Mouse (Mus musculus): ENCODE results near the gene Ube2i. TPM values are rescaled to one million over a fixed set of nuclear protein-coding genes. Genes with fewer than 3 reads are reported as not detected.

Gene Ube2i
- 100 to 1,000 TPM; 207 to 260 TPM for total RNA-seq (2021)
- long read RNA-seq, experiment 1, transcript Ube2i-211 (7 exons, 890 nt), result minor isoform, 8 of 138 reads
- long read RNA-seq, experiment 1, transcript Ube2i-213 (7 exons, 824 nt), result major isoform, 102 of 138 reads
- long read RNA-seq, experiment 1, partial matches to known transcripts, result 9 of 138 reads
- long read RNA-seq, experiment 1, other reads (novel, unspliced or antisense), result 13 of 138 reads
- long read RNA-seq, experiment 2, transcript Ube2i-211 (7 exons, 890 nt), result minor isoform, 20 of 424 reads
- long read RNA-seq, experiment 2, transcript Ube2i-213 (7 exons, 824 nt), result major isoform, 311 of 424 reads
- long read RNA-seq, experiment 2, transcript Ube2i-208 (8 exons, 1,286 nt), result minor isoform, 6 of 424 reads
- long read RNA-seq, experiment 2, partial matches to known transcripts, result 51 of 424 reads
- long read RNA-seq, experiment 2, other reads (novel, unspliced or antisense), result 26 of 424 reads

DNA sequence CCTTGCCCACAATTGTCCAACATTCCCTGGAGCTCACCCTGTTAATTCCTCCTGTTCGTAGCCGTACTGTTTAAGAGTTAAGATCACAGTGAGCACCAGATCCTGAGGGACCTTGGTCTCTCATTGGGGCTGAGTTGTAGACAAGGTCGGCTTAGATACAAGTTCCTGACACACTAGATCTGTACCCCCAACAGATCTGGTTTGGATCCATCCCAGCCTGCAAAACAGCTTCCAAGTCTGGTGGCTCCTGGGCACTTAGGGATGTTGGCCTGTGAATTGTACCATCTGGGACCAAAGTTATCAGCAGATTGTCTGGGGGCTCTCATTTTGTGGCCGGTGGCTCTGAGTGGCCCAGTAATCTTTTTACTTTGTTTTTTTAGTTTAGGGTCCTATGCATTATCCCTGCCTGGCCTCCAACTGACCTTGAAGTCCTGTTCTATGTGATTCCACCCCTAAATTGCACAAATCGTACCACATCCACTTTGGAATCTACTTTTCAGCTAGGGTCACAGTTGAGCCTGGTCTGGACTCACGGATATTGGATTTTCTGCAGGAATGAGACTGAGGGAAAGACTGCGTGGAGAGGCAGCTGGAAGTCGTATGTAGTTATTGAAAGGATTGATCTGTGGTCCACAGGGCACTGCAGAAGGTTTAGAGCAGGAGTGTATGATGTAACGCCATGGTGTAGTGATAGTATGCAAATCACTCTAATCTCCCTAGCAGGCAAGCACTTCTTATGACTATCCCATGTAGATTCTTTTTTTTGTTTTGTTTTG, at the start of gene Ube2i:
Gene Ube2i, minus strand, starts transcription at position 52 of the 776 bp plus-strand sequence.
- DNase-seq (ENCODE audit: low spot score in 2 of 2), result no peak

DNA sequence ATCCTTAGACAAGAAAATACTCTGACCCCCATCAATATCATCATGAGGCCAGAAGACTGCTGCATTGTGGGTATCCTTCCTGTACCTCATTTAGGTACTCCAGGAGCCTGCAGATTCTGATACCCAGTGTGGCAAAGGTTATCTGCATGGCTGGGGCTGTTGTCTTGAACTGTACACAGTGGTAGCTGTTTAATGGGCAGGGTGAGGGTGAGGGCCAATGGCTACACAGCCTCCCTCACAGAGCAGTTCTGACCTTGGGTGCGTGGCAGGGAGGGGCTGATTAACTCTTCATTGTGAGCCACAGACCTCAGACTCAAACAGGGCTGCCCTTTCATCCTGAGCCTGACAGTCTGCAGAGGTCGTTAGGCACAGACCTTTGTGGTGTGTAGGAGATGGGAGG, 48.5 kb upstream of the Ube2i start:
- no peak for DNase-seq (ENCODE audit: low spot score in 2 of 2)

GRCm38 (mm10) chr17:25320819-25321218, 46.4 kb upstream of the Ube2i start:
- DNase-seq (ENCODE audit: low spot score in 2 of 2), result no peak

GRCm38 (mm10) chr17:25318354-25318753, 43.9 kb upstream of the Ube2i start, which contains the start of gene Prss29:
TSS of gene Prss29 (plus strand) at chr17:25318654.
- no peak for DNase-seq (ENCODE audit: low spot score in 2 of 2)

DNA sequence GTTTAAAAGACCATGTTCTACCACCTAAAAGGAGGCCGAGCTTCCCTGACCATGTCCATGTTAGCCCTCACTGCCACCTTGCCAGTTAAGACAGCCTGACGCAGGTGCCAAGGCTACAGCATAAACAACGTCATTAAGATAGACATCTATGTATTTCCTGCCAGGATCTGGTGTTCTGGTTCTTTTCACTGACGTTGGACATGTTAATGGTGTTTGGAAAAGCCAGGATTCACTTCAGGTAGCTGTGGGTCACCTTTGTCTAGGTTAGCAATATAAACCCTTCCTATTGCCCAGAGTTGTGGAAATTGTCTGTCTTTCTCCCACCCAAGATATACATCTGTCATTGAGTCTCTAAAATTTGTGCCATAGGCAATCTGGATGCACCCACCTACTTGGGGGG, 33.9 kb upstream of the Ube2i start, which contains the start of gene Prss28:
Gene Prss28, plus strand, starts transcription at position 301 of the 400 bp plus-strand sequence.
- DNase-seq (ENCODE audit: low spot score in 2 of 2), result no peak

GRCm38 (mm10) chr17:25298094-25298493, 23.7 kb upstream of the Ube2i start, which contains the start of gene Prss34:
TSS of gene Prss34 (plus strand) at chr17:25298394.
- DNase-seq (ENCODE audit: low spot score in 2 of 2), result no peak

- no peak for DNase-seq (ENCODE audit: low spot score in 2 of 2)
These were observed 19.7 kb upstream of the Ube2i start for GRCm38 (mm10) chr17:25294111-25294510.

DNA sequence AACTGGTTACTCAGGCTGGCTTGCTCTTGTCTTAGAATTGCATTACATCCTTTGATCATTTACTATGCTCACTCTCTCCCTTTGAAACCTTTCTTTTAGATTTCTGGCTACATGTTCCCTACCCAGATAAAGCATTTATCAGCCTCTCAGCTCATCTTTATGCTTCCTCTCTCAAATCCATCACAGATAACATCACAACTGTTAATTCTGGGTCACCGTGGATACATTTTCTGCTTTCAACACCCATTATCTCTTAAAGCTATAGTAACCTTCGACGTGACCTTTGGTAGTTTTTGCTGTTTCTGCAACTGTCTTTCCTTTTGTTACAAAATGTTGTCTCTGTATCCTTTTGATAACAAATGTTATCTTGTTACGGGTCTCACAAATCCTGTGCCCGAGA, 19.1 kb upstream of the Ube2i start:
- no peak for DNase-seq (ENCODE audit: low spot score in 2 of 2)

DNA sequence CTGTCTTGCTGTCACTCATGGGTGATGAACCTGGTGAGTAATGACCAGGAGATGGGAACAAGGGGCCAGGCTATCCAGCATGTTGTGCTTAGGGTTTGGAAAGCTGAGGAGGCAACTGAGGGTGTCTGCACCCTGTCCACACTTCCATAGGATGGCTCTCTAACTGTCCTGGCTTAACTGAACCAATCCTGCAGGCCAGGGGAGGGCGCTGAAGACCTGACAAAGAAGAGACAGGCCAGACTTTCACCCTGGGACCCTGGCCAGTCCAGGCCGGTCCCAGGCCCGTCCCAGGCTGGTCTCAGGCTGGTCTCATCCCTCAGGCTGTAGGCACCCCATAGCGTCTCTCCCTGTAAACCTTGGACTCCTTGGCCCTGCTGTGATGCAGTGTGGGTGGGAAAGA, 16.0 kb upstream of the Ube2i start:
- DNase-seq (ENCODE audit: low spot score in 2 of 2), result no peak

- peak; percentile 41 to 48 for DNase-seq (ENCODE audit: low spot score in 2 of 2)
These were observed 14.4 kb upstream of the Ube2i start for GRCm38 (mm10) chr17:25288842-25289241.

DNA sequence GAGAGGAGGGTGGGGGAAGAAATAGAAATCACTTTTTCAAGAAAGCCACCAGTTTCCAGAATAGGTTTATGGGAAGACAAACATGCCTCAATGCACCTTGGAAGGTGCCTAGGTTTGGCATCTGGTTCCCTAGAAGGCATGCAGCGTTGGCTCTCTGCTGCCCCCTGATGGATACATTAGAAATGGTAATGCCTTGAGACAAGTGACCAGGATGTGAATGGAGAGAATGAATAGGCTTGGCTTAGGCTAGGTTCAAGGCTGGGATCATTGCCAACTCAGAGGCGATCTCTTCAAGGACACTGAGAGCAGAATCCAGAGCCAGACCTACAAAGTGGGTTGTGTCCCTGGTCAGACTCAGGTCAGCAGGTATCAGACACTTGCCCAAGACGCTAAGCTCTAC, 10.6 kb upstream of the Ube2i start:
- DNase-seq (ENCODE audit: low spot score in 2 of 2), result peak; percentile 67 to 71

DNA sequence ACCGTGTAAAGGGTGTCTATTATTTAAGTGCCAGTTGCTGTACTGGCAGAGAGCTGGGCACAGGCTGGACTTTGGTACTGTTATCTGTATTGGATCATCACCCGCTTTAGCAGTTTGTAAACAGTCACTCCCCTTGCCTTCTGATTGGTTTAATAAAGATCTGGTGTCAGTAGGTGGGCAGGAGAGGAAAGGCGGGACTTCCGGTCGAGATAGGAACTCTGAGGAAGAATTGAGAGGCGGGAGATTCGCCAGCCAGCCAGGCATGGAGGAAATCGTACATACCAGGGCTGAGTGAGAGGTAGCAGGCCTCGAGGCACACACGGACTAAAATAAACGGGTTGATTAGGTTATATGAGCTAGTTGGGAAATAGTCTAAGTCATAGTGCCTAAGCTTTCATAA, 7.7 kb upstream of the Ube2i start:
- peak; percentile 38 to 43 for DNase-seq (ENCODE audit: low spot score in 2 of 2)

GRCm38 (mm10) chr17:25275833-25276232, 1.4 kb upstream of the Ube2i start:
- DNase-seq (ENCODE audit: low spot score in 2 of 2), result no peak

DNA sequence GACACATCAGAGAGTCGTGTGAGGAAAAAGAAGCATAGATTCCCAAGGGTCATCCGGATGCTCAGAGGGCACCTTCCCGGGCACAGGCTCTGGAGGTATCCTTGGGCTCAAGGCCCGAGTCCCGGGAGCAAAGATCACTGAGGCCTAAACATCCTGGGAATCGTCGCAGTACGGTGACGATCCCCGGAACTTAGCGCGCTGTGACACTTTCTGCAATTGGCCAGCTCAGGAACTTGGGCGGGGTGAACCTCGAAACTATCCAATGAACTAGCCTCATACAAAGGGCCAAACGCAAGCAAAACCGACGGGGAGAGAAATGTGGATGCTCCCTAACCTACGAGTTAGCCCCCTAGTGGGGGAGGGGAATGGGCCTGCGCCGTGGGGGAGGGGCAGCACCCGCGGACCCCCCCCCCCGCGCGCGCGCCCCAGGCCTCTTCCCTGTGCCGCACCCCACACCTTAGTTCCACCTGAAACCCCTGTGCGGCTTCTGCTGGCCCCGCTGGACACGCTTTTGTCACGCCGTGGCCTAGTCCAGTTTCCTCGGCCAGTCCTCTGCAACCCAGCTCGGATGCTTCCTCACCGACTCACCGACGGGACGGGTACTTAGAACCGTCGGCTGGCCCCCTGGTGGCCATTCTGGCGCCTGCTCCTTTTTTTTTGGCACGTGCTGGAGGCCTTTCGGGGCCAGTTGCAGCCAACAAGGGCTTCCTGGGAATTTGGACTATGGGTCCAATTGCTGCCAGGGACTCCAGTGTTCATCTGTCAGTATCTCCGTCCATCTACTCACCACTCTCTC, 518 bp downstream of the Ube2i start:
- DNase-seq (ENCODE audit: low spot score in 2 of 2), result peak; percentile 91 to 94

GRCm38 (mm10) chr17:25272951-25273705, 1.3 kb downstream of the Ube2i start:
- peak; percentile 84 to 87 for DNase-seq (ENCODE audit: low spot score in 2 of 2)

DNA sequence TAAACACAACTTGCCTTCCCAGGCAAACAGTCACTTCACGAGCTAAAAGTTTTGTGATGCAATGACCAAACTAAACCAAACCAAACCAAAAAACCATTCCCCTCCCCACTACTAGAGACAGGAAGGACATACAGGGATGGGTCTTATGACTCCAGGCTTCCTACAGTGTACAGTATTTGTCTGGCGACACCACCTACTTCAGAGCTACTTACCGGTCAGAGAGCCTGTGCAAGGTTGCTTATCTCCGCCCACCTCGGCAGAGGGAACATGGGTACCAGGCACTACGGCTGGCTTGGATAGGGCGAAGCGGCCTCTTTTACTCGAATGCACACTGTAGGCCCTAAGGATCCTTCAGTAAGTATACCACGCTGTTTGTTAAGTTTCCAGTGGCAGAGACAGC, 2.1 kb downstream of the Ube2i start:
- no peak for DNase-seq (ENCODE audit: low spot score in 2 of 2)

DNA sequence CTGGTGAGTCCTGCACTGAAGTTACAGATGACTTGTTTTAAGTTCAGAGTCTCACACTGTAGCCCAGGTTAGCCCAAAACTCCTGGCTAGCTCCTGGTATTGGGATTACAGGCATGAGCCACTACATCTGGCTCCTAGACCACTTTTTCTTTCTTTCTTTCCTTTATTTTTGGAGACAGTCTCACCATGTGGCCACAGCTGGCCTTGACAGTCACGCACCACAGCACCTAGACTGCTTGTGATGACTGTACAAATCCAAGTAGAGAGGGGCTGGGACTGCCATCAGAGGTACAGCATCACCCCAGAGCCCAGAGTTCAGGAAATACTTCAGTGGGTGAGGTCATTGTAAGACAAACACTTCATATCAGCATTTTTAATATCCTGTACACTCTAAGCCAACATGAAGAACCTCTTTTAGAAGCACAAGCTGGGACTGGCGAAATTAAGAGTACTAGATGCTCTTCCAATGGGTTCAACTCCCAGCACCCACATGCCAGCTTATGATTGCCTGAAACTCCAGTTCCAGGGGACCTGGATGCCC, 3.6 kb downstream of the Ube2i start:
- no peak for DNase-seq (ENCODE audit: low spot score in 2 of 2)

DNA sequence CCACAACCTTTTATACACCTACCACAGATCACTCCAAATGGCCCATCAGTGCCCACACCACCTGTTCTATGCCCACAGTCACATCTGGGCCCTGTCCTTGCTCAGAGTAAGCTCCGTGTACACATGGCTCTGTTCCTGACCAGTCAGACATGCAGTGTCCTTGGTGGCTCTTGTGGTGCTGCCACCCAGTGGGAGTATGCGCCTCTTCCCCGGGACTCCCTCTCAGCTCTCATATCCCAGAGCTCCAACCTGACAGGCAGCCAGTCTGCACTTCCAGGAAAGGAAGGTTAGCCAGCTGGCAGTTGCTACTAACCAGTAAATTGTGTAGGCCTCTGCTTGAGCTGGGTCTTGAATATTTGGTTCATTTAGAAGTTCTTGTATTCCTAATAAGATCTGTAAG, 10.0 kb downstream of the Ube2i start:
- peak in 1 of 2 experiments; percentile 42 for DNase-seq (ENCODE audit: low spot score in 2 of 2)

DNA sequence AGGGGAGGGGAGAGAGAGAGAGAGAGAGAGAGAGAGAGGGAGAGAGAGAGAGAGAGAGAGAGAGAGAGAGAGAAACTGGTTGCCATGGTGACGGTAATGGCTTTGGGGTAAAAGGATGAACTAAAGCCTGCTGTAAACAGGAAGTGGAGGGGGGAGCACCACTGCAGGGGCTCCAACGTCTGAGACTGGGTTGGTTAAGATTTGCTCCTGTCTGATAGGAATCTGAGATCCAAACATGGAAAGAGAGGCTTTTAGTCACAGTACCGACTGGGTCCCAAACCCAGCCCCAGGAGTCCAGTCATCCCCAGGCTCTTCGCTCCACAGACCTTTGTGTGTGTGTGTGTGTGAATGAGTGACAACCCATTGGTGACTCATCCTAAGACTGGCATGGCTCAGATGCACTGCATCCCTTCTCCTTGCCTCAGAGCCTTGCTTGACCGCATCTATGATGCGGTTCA, 16.6 kb downstream of the Ube2i start:
- no peak for DNase-seq (ENCODE audit: low spot score in 2 of 2)

Measured in adrenal gland, adult 18-20 months (tissue).